Mouse (Mus musculus) testis, adult 2 months (tissue): ENCODE measurements around the gene Frmd4a. TPM values are rescaled to one million over a fixed set of nuclear protein-coding genes. Genes with fewer than 3 reads are reported as not detected.

ENCODE experiments used
- H3K27ac ChIP-seq: fragments of 200-500 bp; 2 replicates; pipeline ENCODE4 v1.5.1; 2012; ENCODE audit warnings: low read depth, low read length; ENCODE audit not compliant: control insufficient read depth, insufficient read depth
- H3K27me3 ChIP-seq: fragments of 200-500 bp; 2 replicates; pipeline ENCODE4 v1.6.1; 2012; ENCODE audit warnings: mild to moderate bottlenecking, low read length, moderate library complexity; ENCODE audit not compliant: control insufficient read depth, insufficient read depth
- H3K36me3 ChIP-seq: fragments of 200-500 bp; 2 replicates; pipeline ENCODE4 v1.6.1; 2012; ENCODE audit warnings: mild to moderate bottlenecking, low read length; ENCODE audit not compliant: control insufficient read depth, insufficient read depth
- H3K4me1 ChIP-seq: fragments of 200-500 bp; 2 replicates; pipeline ENCODE4 v1.6.1; 2012; ENCODE audit warnings: low read length; ENCODE audit not compliant: control insufficient read depth, insufficient read depth
- H3K4me3 ChIP-seq: fragments of 200-500 bp; 2 replicates; pipeline ENCODE4 v1.5.1; 2012; ENCODE audit warnings: low read depth, mild to moderate bottlenecking, low read length, moderate library complexity, mixed read lengths; ENCODE audit not compliant: control insufficient read depth
- CTCF ChIP-seq: fragments of 200-500 bp; IDR thresholded peaks from 2 replicates; pipeline ENCODE4 v1.5.1; 2012; ENCODE audit warnings: low read depth, mild to moderate bottlenecking, inconsistent platforms, low read length, moderate library complexity; ENCODE audit not compliant: control insufficient read depth, insufficient read depth, insufficient replicate concordance
- POLR2A ChIP-seq: fragments of 200-500 bp; IDR thresholded peaks from 2 replicates; pipeline ENCODE4 v1.6.1; 2012; ENCODE audit warnings: low read depth, mild to moderate bottlenecking, inconsistent platforms, low read length, moderate library complexity; ENCODE audit not compliant: control insufficient read depth
- polyA plus RNA-seq: library from polyadenylated mRNA; depleted of rRNA; stranded (reverse); fragments of >200 nt; gene quantifications from 2 replicates; pipeline ENCODE4 v1.2.3, GENCODE M21; 2012

Gene Frmd4a
- polyA plus RNA-seq, 1 experiment: 6.1 TPM

GRCm38 (mm10) chr2:4629470-4629869, 612.0 kb downstream of the Frmd4a start:
- TF ChIP-seq CTCF (no peak), POLR2A (no peak)
- H3K27ac ChIP-seq: no peak overlapping the region
- H3K36me3 ChIP-seq: no peaks in the 10 kb centered on the region
- H3K4me3 ChIP-seq: no peak overlapping the region
- H3K27me3 ChIP-seq: no peaks in the 10 kb centered on the region
- no peaks in the 10 kb centered on the region for H3K4me1 ChIP-seq

GRCm38 (mm10) chr2:4630197-4630835, 612.8 kb downstream of the Frmd4a start:
- Histone ChIP-seq H3K4me1 (no peaks in the 10 kb centered on the region), H3K27ac (no peak overlapping the region), H3K36me3 (no peaks in the 10 kb centered on the region), H3K4me3 (no peak overlapping the region), H3K27me3 (no peaks in the 10 kb centered on the region)
- TF ChIP-seq POLR2A: no peak
- no peak for TF ChIP-seq CTCF

- Histone ChIP-seq H3K36me3 (peaks cover 4% of the 10 kb centered on the region), H3K4me1 (no peaks in the 10 kb centered on the region), H3K27me3 (no peaks in the 10 kb centered on the region), H3K27ac (no peak overlapping the region), H3K4me3 (no peak overlapping the region)
- TF ChIP-seq POLR2A (no peak), CTCF (no peak)
Measured at GRCm38 (mm10) chr2:4635804-4636203, 618.3 kb downstream of the Frmd4a start.

GRCm38 (mm10) chr2:4636656-4637055, 619.1 kb downstream of the Frmd4a start:
- no peak overlapping the region for H3K27ac ChIP-seq
- H3K27me3 ChIP-seq: no peaks in the 10 kb centered on the region
- no peak overlapping the region for H3K4me3 ChIP-seq
- TF ChIP-seq CTCF (no peak), POLR2A (no peak)
- no peaks in the 10 kb centered on the region for H3K4me1 ChIP-seq
- H3K36me3 ChIP-seq: peaks cover 4% of the 10 kb centered on the region

GRCm38 (mm10) chr2:4638189-4638588, 620.7 kb downstream of the Frmd4a start:
- peaks cover 4% of the 10 kb centered on the region for H3K36me3 ChIP-seq
- no peaks in the 10 kb centered on the region for H3K4me1 ChIP-seq
- H3K27me3 ChIP-seq: no peaks in the 10 kb centered on the region
- TF ChIP-seq CTCF (no peak), POLR2A (no peak)
- no peak overlapping the region for H3K27ac ChIP-seq
- H3K4me3 ChIP-seq: no peak overlapping the region

- H3K27me3 ChIP-seq: no peaks in the 10 kb centered on the region
- H3K4me3 ChIP-seq: no peak overlapping the region
- TF ChIP-seq CTCF: no peak
- TF ChIP-seq POLR2A: no peak
- H3K27ac ChIP-seq: no peak overlapping the region
- H3K4me1 ChIP-seq: peaks cover 3% of the 10 kb centered on the region; the same call in 1 of the 2 replicates
- no peaks in the 10 kb centered on the region for H3K36me3 ChIP-seq
Measured at GRCm38 (mm10) chr2:4645066-4645465, 627.5 kb downstream of the Frmd4a start.

- no peak overlapping the region for H3K27ac ChIP-seq
- H3K36me3 ChIP-seq: no peaks in the 10 kb centered on the region
- no peak overlapping the region for H3K4me3 ChIP-seq
- no peaks in the 10 kb centered on the region for H3K27me3 ChIP-seq
- peaks cover 3% of the 10 kb centered on the region; the same call in 1 of the 2 replicates for H3K4me1 ChIP-seq
- no peak for TF ChIP-seq CTCF
- TF ChIP-seq POLR2A: no peak
Measured at GRCm38 (mm10) chr2:4648094-4648493, 630.6 kb downstream of the Frmd4a start.
